Mouse (Mus musculus): ENCODE measurements at regions not wholly inside any gene's neighbourhood (a gene's known extent, or its start where the extent isn't known, plus 50 kb on each side); places are given as distances from the start of the nearest gene placed in this dataset.

DNA sequence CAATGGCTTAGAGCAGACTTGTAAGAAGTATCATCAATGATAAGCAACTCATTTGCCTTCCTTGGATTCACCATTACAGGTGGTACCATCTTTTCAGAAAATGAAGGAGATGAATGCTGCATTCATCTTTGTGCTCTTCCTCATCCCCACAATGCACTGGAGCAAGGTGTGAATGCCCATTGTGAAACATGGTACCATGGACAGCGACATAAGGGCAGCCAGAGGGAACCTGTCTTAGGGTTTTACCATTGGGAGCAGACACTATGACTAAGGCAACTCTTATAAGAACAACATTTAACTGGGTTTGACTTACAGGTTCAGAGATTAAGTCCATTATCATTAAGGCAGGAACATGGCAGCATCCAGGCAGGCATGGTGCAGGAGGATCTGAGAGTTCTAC lies 60.1 kb upstream of the Kcnj6 start:
- CTCF ChIA-PET, result interaction anchor here (0.5 kb wide), 1 partner anchor 93 kb away, joined by 3 read pairs; no protein-coding TSS in a partner anchor

DNA sequence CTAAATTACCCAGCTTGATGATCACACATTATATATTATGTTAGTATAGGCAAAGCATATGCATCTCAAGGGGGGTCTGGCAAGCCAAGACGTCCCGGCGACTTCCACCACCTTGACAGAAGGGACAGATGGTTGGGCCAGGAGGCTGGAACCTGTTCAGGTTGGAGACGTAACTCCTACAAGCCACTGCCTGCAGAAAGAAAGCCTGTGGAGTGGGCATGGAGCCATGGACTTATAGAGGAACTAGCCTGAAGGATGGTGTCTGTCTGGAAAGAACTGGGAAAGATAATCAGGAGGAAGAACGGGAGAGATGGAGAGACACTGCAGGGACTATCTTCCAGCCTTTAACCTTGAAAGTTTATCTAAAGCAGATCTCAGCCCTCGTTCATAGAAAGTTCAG lies 66.9 kb upstream of the Kcnj6 start:
- CTCF ChIA-PET, result no interaction called here

DNA sequence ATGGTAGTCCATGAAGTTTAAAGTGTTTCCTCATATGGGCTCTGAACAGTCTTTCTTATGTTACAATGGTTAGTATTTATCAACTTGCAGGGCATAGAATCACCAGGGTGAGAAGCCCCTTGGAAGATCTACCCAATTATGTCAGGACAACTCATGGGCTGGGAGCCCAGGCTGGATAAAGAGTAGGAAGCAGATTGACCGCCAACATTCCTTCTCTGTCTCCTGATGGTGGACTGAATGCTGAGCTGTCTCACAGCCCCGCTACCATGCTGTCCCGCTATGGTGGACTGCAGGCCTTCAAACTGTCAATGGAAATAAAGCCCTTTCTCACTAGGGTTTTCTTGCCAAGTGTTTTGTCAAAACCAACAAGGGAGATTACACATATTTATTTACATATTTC lies 69.2 kb upstream of the Kcnj6 start:
- CTCF ChIA-PET, result no interaction called here

DNA sequence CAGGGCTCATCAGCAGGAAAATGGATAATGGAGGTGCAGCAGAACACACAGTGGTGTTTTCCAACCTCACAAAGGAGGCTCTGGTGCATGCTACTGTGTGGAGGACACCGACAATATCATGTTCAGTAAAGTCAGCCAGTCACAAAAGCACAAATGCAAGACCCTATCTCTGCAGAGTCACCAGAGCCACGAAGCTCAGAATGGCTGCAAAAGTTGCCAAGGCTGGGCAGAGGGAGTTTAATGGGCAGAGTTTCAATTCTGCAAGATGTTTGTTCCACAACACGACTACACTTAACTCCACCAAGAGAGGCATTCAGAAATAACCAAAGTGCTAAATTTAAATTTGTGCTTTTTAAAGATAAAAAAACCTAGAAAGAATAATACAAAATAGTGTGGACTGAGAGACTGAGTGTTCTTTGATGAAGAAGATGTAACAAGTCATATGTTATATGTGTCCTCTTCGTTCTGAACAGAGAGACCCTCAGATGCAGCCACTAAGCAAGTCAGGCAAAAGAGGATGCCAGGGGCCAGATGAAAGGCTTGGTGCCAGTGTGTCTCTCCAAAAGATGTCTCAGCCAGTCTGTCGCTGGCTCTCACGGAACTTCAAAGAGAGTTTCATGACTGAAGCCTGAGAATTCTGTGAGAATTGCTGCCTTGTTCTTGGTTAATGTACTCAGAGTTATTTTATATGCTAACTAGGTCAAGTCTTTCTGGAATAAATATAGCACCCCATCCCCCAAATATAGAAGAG lies 95.1 kb upstream of the Kcnj6 start:
- CTCF ChIA-PET, result no interaction called here

DNA sequence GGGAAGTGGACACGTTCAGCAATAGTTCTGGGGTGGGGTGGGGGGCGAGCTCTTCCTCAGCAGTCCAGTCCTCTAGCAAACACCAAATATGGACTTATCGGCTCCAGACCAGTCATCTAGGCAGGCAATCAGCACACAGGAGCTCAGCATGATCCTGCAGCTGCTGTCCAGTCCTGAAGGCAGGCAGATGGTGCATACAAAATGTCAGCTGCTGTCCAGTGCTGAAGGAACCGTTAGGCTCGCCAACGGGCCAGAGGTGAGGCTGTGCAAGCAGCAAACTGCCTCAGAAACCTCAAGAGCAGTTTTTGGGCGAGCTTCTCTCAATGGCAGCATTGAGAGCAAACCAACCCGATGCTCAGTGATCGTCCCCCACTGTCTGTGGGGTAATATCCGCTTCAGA lies 96.3 kb upstream of the Kcnj6 start:
- CTCF ChIA-PET, result no interaction called here

DNA sequence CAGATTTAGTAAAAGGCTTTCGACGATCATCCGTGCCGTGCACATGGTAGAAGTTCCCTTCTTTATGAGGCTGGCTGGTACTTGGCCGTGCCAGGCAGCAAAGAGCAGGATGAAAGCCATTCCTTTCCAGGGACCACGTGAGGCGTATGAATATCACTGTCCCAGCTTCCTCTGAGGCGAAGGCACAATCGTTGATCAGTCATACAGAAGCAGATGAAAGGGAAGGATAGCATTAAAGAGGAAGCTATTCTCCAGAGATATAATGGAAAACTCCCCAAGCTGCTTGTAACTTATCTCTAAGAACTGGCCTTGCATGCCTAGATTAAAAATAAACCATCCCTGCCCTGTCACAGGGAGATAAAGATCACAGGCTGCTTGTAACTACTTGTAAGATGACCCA lies 103.5 kb upstream of the Kcnj6 start:
- CTCF ChIA-PET, result no interaction called here

DNA sequence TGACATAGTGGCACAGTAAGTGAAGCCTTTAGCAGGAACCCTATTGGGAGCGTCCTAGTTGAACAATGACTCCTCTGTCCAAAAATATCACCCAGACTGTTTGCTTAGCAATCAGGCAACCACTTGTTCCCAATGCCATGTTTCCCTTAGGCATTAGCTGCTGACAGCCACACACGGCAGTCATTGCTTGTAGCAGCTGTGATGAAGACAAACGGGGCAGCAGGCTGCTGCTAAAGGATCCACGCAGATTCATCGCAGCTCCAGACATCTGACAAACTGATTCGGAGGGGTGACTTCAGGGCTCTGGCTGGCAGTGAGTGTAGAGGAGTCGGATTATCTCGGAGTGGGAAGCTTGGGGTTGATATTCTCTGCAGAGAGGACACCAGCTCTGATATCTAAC lies 120.0 kb upstream of the Kcnj6 start:
- CTCF ChIA-PET, result no interaction called here

DNA sequence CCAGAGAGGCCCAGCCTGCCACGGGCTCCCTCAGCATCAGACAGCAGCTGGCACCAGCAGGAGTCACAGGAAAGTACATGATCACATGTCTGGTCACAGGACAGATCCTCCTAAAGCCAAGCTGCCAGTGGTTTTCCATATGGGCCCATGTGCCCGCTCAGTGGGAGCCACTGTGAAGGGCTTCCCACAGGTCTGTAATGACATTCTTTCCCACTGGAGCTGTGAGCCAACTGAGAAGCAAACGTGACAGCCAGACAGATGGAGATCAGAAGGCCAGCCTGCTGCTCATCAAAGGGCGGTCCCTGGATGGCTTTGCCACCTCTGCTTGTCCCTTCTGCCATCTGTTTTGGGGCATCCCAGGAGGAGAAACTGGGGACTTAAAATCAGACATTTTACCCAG lies 121.8 kb upstream of the Kcnj6 start:
- CTCF ChIA-PET, result no interaction called here

DNA sequence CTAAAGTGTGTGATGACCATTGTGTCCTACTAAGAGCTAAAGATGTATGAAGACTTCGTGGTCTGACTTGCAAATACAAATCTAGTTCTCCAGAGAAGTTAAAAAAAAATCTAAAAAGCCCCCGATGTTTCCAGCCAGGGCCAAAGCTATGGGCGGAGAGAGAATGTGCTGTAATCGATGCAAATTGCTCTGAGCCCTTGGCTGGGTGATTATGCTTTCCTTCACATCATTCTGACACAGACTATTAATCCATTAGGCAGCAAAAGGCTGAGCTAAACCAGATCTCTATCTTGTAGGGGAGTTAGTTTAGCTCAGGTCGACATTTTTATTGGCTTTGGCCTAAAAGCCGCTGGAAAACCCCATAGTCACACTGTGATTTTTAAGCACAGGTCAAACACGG lies 124.5 kb upstream of the Kcnj6 start:
- CTCF ChIA-PET, result no interaction called here

DNA sequence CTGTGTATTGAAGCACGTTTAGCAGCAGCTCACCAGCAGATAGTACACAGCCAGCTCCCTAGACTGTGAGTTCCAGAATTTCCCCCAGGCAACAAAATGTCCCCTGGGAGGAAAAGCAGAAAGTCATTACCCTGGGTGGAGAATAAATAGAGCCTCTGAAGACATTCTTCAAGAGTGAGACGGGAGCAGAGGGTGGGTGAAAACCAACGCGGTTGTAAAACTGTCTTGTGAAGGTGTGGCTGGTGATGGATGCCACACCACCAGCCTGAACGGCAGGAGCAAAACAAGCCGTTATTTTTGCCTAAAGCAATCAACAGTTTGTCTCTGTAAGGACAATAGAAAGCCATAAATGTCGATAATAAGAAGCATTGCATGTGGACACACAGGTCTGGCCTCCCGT lies 129.7 kb upstream of the Kcnj15 start:
- CTCF ChIA-PET, result no interaction called here

DNA sequence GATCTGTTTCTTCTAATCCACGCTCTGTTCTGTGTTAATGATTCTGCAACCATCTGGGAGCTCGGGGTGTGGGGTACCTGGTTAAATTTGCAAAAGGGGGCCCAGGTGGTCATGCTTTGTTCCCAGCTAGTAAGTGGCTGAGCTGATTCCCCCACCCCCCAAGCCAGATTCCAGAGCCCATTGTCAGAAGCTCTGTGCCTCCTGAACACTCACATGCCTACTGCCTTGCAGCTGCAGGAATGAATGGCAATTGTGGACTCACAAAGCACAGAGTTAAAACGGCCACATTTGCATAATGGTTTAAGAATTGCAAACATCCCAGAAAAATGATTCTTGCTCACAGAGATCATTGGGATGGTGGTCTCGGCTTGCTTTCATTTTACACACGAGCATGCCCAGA lies 125.5 kb upstream of the Kcnj15 start:
- CTCF ChIA-PET, result no interaction called here

DNA sequence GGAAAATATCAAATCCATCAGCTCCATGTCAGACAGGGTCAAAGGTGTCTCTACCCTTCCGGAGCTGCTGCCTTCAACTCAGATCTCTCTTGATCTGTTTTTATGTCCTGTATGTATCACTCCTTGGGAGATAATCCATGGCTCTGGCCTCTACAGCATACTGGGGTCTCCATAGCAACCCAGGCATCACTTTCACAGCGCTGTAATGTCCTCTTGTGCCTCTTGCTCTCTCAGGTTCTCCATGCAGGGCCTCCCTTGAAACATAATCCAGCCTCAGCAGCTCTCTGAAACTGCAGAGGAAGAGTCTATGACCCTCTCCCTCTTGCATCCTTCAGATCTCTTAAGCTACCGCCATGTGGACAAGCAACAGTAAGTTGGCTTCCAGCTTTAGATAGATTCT lies 118.5 kb upstream of the Kcnj15 start:
- CTCF ChIA-PET, result no interaction called here

DNA sequence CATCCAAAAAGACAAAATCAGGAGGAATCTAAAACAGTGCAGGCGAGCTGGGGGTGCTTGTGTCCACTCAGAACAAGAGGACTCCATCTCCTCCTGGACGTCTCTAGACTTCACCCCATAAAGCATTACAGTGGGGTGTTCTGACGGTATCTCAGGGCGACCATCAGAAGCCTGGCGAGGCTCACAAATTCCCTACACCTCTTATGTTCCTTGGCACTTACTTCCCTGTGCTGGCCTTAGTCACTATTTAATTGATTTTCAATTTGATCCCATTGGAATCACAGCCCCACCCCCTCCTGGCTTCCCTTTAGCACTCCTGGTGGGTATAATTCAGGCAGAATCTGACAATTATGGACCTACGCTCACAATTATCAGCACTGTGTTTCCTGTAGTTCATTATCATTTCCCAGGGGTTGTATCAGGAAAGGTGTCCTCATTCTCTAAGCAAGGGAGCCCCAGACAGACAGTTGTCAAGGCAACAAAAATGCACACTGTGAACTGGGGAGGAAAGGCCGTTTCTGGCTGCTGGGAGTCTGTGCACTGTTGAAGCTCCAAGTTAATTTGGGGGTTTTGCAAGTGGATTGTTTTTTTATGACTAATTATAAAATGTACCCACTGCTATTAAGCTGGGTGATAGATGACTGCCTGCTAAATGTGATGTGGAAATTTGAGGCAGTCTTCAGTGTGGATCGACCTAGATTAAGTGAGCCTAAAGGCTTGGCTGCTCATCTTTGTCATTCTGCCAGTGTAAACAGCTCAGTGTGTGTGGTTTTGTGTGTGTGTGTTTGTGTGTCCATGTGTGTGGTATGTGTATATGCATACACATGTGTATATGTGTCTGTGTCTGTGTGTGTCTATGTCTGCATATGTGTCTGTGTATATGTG lies 115.6 kb upstream of the Kcnj15 start:
- CTCF ChIA-PET, result no interaction called here

DNA sequence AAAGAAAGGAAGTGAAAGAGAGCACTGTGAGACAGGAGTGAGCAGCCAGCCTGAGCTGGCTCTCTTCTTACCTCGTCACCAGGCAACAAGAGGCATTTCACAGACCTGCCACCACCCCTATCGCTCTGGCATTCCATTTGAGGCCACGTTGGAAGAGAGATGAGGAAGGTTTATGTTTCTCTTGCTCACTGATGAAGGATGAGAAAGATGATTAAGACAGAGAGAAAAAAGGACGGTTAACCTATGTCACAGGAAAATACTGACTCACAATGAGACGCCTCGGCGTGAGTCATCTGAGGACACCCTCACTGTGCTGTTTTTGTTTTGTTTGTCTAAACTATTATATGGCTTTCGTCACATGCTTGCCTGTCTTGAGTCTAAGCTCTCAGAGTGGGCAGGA lies 106.9 kb upstream of the Kcnj15 start:
- CTCF ChIA-PET, result no interaction called here

DNA sequence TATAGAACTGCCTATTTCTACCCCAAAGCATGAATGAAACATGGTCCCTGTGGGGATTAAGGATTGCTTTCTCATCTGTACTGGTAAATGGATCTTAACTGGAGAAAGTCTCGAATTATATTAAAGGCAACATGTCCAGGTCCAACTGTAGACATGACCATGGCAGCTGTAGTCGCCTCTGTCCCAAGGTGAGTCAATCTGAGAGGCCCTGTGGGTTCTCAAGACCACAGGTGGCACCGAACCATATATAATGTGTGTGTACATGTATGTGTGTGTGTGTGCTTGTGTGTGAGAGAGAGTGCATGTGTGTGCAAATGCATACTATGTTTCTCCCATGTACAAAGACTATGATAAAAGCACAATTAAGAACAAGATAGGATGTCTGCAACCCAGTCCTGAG lies 105.9 kb upstream of the Kcnj15 start:
- CTCF ChIA-PET, result no interaction called here

DNA sequence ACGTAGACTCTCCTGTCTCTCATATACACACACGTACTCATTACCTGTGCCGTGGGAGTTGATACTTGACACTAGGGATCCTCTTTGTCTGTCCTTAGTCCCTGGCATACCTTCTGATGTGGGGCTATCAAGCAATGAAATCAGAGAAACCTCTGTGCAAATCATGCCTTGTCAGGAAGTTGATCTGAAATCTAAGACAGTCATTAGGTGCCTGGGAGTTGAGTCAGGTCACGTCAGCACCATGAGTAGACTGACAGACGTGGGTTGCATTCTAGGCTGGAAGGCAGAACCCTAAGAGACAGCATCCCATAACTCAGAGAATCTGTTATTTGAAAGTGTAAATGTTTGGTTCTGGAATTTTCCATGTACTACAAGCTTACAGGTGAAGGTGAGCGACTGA lies 105.4 kb upstream of the Kcnj15 start:
- CTCF ChIA-PET, result no interaction called here

DNA sequence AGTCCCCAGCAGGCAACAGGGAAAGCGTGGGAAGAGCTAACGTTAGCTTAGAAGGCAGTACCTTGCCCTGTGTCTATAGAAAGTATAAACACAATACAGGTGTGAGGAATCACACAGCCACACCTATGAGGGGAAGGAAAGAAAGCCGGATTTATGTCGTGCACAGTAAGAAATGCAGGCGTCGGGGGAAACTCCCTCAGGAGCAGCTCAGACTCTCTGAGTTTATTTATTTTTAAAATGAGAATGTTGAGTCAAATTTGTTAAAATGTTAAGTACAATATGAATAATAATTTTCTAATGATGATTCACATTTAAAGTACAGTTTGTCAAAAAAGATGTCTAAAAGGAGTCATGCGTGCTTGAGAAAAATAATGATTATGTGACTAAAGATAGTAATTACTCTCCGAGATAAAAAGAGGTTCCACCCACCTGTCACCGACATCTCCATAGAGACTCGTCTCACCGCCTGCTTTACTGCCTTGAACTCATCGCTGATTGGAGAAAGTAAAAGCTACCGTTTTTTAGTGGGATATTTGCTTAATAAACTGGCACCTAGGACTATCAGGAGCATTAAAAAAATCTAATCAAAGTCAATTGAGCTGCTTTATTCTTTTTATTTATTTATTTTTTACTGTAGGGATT lies 104.5 kb upstream of the Kcnj15 start:
- CTCF ChIA-PET, result interaction anchor here (0.5 to 0.6 kb wide), 2 partner anchors 9 to 107 kb away, joined by 3 read pairs; no protein-coding TSS in a partner anchor

DNA sequence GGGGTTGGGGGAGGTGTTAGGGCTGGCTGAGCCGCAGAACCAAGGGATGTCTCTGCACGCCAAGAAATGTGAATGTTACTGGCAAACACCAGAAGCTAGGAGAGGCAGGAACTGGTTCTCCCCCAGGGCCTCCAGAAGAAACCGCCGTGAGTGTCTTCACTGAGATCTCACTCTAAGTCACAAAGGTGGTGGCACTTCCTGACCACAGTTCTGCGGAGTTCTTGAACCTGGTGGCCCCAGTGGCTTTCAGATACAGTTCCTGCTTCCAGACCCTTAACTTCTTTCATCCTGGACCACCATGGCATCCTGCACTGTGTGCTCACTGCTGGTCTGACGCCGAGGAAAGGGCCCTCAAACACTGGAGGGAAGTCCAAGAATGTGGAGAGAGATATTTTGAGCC lies 89.0 kb upstream of the Kcnj15 start:
- CTCF ChIA-PET, result no interaction called here

DNA sequence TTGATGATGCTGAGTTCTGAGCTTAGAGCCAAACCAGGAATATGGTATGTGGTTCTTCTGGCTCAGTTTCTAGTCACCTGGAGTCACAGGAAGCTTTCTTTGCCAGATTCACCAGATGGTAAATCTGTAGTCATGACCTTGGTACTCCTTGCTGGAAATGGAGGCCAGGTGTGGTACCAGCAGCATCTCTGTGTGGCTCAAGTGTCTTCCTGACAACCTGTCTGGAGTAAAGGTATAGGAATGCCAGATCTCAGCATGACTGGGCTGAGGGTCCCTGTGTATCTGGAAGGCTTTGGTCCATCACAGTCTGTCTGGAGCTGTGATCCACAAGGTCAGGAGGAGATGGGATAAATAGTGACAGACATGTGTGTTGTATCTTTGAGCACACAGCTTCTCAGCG lies 88.0 kb upstream of the Kcnj15 start:
- CTCF ChIA-PET, result interaction anchor here (0.6 kb wide), 1 partner anchor 23 kb away, joined by 4 read pairs; no protein-coding TSS in a partner anchor

DNA sequence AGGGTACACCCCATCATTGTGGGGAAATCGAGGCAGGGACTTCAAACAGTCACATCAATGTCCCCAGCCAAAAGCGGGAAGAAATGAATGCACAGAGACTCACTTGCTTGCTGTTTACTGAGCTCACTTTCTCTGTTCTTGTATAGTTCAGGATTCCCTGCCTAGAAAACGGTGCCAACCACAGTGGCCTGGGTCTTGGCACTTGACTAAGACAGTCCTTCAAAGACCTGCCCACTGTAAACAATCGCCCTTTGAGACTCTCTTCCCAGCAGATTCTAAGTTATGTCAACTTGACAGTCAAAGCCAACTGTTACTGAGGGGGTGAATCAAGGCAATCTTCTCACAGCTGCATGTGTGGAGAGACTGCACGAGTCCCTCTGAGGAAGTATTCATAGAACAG lies 76.8 kb upstream of the Kcnj15 start:
- CTCF ChIA-PET, result no interaction called here

DNA sequence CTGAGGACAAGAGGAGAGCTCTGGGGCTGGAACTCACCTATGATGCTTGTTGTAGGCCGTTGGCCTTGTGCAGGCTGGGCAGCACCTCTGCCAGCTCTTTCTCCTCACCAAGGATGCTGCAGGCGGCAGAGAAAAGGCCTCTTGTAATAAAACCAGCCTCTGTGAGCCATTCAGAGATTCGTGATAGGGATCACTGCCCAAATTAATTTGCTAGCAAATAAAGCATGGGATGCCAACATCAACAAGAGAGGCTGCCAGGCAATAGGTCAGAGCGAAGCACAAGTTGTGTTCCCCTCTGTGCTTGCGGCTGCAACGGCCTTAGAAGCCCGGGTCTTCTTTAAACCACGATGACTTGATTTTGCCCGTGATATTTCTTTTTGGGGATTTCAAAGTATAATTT lies 72.0 kb upstream of the Kcnj15 start:
- CTCF ChIA-PET, result no interaction called here

DNA sequence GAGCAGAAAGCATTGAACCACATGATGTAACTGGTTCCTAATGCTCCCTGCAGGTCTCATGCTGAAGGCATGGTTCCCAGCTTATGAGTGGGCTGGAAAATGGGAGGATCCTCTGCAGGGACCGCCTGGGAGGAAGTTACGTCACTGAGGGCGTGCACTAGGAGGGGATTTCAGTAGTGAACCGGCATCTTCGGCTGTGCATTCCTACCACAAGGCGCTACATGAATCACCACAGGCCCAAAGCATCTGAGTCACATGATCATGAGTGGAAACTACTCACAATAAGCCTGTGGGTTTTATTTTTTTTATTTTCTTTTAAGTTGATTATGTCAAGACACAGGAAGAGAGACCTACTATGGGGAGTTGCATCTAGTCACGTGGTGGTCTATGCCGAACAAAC lies 68.2 kb upstream of the Kcnj15 start:
- CTCF ChIA-PET, result no interaction called here

DNA sequence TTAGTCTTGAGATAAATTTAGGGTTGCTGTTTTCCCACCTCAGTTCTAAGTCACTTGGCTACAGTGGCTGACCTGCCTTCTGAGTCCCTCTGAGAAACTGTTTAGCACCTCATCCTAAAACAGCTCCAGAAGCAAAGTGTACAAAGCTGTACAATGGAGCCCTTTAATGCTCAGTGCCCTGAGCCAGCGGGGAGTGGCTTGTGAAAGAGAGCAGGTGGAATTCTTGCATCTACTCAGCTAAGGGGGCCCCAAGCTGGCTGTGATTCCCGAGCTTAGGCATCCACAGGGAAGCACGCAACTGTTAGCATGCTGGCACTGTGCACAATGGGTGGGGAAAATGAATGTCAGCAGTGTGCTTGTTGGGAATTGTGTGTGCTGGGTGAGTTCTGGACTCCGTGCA lies 63.2 kb upstream of the Kcnj15 start:
- CTCF ChIA-PET, result no interaction called here
